Mouse (Mus musculus) spleen, postnatal 10 days (tissue): Measurements from ENCODE around the gene Gatc.
A peak's percentile ranks its signal among the peaks of the same experiment; 100 is the strongest.
"Not testable (repeated sequence)": the region's sequence is repeated elsewhere in the genome, so short reads cannot be mapped to it uniquely, and the experiment has no call there.

ENCODE experiments used
- DNase-seq, 2 experiments: peaks; one replicate each; pipeline ENCODE4 v3.0.0; 2021 to 2022; ENCODE audit warnings: low spot score in 2 of 2

The Gatc gene

DNA sequence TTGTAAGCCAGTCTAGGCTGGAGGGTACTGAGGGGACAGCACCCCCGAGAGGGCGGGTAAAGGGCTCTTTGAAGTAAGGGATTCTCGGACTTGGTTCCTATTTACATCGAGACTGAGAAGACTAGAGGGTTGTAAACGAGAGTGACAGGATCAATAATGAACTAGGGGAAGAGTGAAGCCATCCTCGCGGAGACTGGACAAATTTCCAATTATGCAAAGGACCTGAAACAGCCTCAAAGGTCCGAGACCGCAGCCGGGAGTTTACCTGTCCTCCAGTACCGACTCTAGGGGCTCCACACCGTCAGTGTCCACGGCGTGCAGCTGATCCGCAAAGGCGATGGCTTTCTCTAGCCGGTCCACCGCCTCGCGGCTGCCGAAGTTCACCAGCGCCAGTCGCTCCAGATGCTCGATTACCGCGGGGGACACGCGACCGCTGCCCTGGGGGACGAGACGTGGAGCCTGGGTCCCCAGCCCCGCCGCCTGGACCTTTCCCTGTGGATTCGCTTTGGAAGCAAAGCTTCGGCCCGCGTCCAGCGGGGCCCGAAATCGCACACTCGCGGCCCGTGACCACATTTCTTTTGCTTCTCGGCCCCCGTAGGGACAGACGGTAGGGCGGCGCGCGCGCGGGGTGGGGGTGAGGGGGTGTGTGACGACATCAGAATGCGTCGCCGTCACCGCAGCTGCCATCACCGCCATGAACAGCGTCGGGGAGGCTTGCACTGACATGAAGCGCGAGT lies at the start of gene Gatc, which contains the start of gene Triap1:
Gatc (minus strand) TSS at position 602 of the 737 bp plus-strand sequence.
Triap1 (plus strand) TSS at position 649 of the 737 bp plus-strand sequence.
- DNase-seq: peak; percentile 87 to 92

DNA sequence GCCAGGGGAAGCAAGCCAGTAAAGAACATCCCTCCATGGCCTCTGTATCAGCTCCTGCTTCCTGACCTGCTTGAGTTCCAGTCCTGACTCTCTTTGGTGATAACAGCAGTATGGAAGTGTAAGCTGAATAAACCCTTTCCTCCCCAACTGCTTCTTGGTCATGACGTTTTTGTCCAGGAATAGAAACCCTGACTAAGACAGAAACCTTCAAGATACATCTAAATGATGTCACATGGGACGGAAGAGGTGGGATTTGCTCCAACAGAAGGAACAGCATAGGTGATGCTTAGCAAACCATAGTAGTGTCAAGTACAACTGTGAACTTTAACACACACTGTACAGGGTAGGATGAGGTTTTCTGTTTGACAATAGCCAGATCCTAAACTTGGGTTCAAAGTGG lies 37.9 kb upstream of the Gatc start:
- not testable (repeated sequence) for DNase-seq

DNA sequence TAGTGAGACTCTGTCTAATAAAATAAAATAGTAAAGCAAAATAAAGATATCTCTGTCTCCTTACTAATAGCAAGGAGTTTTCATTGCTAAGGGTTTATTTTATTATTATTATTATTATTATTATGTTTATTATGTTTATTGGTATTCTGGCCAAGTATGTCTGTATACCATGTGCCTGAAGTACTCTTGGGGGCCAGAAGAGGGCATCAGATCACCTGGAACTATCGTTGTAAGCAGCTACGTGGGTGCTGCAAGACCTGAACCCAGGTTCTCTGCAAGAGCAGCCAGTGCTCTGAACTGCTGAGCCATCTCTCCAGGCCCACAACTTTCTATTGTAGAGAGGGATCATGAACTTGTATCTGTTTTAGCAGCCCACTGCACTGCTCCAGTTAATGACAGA lies 34.5 kb upstream of the Gatc start:
- DNase-seq: peak in 1 of 2 experiments; percentile 29

DNA sequence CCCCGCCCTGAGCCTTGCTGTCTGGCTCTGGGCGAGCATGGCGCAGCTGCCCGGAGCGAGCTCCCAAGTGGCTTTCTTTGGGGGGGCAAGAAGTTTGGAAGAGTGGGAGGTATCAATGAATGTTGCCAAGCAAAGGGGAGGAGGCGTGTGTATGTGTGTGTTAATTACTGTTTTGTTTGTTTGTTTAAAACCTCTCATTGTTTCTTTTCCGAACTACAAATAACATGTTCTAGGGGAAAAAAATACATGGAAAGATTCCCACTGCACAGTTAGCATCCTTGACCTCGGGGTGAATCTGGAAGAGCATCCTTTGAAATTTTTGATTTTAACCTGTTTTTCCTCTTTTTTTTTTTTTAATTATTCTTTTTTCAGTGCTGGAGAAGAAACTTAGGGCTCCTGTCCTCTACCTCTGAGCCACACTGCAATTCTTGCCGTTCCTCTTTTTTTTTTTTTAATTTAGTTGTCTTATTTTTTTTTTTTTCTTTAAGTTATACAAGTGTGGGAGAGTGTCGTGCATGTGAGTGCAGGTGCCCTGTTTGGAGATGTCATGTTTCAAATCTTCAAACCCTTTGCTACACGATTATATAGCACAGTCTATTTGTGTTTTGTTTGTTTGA lies 33.3 kb upstream of the Gatc start:
- DNase-seq: no peak

DNA sequence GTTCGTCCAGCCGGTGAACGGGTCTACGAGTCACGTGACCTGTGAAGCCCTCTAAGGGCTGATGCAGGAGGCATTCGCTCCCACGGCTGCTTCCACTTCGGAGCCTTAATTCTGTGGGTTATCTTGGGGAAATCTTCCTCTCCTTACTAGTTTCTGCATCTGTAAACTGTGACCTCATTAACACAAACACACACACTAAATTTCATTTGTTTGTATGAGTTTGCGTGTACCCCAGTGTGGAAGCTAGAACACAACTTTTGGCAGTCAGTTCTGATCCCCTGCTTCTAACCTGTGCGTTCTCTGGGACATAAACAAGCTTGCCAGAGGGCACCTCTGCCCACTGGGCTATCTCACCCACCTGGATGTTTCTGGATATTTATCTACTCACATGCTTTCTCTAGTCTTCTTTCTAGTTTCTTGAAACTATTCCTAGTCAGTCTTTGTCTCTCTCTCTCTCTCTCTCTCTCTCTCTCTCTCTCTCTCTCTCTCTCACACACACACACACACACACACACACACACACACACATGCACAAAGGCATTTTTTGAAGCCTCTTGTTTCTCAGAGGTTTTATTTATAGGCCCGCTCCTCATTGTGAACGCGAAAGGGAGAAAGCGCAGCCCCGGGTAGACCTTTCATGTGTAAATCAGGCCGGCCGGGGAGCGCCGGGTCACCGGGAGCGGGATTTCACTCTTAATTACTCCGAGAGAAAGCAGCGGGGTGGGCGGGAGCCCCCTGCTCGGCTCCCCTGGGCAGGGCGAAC lies 32.6 kb upstream of the Gatc start:
- no peak for DNase-seq

DNA sequence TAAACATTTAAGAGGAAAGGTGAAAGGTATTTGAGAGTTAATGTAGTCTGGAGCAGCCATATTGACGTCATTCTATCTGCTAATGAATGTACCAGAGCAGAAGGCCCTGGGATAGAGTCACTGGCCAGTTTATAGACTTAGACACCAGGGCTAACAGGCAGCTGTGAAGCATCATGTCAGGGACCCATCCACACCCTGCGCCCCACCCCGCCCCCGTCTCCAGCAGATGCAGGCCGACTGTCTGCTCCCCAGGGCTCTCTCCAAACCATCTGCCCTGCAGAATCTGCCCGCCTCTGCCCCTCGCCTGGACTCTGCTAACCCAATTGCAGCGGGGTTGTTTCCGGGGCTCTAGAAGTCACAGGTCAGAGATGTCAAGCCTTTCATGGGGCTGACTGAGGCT lies 30.8 kb upstream of the Gatc start:
- DNase-seq: no peak

DNA sequence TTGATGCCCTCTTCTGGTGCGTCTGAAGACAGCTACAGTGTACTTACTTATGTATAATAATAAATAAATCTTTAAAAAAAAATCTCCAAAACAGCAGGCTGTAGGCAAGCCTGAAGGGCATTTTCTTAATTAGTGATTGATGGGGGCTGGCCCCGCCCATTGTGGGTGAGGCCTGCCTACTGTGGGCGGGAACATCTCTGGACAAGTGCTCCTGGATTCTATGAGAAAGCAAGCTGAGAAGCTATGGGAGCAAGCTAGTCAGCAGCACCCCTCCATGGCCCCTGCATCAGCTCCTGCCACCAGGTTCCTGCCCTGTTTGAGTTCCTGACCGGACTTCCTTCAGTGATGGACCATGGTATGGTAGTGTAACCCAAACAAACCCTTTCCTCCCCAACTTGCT lies 23.8 kb upstream of the Gatc start:
- no peak for DNase-seq

DNA sequence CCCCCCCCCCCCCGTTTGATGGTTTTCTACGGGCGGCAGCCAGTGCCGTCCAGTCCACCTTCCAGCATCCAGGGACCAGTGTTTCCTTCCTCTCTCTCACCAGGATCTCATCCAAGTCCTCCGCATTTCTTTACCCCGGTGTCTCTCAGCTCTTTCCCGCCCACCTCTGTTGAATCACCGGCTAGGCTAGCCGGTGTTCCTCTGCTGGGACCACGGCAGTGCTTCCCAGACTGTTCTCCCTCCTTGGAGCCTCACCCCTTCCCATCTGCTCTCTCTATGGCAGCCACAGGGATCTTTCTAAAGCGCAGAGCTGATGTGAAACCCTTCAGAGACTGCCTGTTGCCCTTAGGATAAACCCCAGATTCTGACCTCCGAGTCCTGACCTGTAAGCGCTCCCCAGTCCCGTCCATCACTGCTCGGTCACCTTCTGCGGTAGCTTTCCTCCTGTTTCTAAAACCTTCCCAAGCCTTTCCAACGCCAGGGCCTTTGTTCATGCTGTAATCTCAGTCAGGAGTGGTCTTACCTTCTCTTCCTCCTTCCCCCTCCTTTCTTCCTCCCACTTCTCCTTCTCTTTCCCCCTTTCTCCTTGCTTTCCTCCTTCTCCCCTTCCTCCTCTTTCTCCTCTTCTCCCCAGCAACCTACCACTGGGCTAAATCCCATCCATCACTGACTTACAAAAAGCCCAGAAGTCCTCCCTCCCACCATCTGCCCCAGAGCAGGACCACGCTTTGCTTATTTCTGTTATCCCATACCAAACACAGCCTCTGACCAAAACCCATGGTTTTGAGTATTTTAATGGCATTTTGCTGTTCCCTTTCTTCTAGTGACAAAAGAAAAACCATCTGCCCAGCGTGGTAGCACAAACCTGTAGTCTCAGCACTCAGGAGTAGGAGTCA lies 22.1 kb upstream of the Gatc start:
- no peak for DNase-seq

DNA sequence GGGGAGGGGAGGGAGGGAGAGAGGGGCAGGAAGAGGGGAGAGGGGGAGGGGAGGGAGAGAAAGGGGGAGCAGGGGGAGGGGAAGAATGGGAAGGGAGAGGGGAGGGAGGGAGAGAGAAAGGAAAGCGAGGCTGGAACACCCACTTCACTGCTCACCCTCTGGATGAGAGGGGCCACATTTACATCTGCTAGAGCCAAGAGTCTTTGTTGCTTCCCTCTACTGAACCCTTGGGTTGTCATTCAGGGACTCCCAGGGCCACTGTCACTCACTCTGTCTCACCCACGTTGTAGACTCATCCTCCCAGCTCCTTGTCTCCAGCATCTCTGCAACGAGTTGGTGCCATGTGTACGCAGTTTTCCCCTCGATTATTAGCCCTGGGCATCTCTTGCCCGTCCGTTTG lies 21.2 kb upstream of the Gatc start:
- DNase-seq: no peak

DNA sequence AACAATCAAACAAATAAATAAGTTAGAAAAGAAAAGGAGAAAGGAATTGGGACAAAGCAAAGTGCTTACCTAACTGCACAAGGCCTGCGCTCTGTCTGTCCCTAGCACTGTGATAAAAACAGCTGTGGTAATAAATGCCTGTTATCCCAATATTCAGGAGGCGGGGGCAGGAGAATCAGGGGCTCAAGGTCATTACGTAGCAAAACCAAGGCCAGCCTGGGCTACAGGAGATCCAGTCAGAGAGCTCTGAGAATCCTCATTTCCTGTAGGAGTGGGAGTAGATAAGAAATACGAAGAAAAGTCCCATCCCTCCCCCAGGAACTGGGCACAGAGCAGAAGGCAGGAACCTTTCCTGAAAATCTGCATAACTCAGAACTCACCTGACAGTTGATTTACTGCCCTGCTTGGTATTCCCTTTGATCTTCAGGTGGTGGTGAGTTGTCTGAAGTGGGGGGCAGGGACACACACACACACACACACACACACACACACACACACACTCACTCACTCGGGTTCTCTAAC lies 18.9 kb upstream of the Gatc start:
- DNase-seq: no peak

DNA sequence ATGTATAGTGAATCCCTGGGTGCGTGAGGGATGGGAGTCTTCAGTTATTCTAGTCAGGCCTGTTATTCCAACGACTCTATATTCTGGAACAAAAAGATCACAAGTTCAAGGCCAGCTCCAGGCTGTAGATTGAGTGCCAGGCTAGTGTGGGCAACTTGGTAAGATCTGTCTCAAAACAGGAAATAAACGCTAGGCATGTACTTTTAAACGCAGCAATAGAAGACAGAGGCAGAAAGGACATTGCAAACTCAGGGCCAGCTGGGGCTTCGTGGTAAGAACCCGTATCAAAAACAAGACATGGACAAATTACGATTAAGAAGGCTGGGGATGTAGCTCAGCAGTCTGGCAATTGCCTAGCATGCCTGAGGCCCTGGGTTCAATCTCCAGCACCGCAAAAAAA lies 18.5 kb upstream of the Gatc start:
- DNase-seq: no peak

DNA sequence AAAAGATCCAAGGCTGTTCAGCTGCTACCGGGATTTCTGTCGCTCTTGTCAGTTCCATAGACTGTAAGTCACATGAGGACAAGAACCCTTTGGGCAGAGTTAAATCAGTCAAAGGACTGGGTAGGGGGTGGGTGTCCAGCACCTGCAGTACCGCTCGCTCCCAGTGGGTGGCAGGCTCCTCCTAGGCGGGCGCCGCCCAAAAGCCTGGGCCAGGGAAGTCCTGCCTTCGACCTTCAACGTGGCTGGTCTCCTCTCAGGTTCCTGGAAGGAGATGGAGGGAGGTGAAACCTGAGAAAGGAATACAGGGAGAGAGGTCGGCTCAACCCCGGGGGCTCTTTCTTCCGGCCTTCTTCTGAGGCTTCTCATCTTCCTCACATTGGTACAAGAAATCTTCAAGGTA lies 17.9 kb upstream of the Gatc start:
- DNase-seq: peak; percentile 85 to 90

DNA sequence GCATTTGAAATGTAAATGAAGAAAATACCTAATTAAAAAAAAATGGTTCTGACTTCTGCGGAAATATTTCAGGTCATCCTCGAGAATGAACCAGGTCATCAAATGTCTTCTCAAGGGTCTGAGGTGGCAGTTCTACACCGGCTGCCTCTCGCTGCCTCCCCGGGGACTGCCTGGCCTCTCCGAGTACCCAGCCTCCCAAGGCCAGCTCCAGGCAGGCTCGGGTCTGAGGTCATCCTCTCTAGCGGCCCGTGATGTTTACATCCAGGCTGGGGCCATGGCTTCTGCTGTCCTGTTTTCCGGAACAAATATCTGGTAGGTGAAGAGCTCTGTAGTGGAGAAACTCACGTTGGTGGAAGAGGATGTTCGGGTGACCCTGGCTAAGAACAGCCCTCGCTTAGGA lies 14.1 kb upstream of the Gatc start:
- DNase-seq: no peak

DNA sequence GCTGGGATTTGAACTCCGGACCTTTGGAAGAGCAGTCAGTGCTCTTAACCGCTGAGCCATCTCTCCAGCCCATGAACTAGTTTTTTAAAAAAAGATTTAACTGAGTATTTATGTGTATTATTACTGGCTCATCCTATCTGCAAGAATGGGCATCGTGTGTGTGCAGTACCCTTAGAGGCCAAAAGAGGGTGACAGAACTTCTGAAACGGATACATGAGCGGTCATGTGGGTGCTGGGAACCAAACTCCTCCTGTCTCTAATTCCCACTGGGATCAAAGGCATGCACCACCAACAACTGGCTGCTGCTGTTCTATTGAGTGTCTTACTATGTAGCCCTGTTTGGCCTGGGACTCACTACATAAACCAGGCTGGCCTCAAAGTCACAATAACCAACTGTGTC lies 10.4 kb upstream of the Gatc start:
- no peak for DNase-seq

DNA sequence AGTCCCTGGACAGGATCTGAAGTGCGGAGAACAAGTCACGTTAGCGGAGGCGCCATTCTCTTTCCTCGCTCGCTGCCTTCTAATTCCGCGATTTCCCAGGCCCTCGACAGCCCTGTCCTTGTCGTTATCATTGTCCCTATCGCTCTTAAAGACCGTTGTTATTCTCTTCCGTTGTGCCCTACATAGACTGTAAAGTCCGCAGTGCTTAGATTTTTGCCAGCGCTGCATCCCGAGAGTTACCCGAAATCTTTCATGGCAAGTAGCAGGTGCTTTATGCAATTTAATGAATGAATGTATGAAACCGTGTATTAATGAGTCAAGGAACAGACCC lies 8.2 kb upstream of the Gatc start:
- DNase-seq: no peak

DNA sequence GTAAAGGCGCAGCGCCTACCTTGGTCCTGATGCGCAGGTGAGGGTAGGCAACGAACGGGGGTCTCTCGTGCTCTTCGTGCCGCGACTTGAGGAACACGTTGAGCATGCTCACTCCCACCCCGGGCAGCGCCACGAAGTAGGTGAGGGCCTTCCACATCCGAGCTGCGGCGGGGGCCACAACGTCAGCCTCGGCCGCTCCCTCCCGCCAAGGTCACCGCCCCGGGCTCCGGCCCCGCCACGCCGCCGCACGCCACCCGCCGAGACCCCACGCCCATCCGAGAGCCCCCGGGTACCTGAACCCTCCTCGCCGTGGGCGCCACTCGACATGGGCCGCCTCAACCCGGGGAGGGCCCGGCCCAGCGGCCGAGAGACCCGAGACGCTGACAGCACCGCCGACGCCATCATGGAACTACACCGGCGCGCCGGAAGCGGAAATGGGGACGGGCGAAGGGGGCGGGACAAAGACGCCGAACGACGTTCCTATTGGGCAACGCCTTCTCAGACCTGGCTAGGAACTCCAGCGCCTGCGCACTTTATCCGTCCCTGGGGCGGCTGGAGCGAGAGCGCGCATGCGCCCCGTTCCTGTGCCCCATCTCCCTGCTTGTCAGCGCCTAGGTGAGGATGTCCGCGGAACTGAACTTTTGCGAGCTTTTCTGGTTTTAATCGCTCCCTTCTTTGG lies 7.7 kb upstream of the Gatc start, which contains the start of gene Cox6a1:
Cox6a1 (minus strand) TSS at position 436 of the 679 bp plus-strand sequence.
- DNase-seq: peak; percentile 98 to 99

DNA sequence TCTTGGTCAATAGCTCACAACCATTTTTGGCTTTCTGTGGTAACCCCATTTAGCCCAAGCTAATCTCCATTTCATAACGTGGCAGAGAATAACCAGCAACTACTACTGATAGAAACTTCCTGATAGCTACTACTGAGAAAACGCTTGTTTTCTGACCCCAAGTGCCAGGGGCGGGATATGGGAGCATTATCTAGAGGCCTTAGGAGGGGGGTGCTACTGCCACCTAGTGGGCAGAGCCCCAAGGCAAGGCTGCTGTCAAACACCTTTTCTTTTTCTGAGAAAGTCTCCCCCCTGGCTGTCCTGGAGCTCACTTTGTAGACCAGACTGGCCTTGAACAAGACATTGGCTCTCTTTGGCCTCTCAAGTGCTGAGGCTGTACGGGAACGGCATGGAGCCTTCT lies 6.6 kb upstream of the Gatc start:
- peak; percentile 87 to 94 for DNase-seq

DNA sequence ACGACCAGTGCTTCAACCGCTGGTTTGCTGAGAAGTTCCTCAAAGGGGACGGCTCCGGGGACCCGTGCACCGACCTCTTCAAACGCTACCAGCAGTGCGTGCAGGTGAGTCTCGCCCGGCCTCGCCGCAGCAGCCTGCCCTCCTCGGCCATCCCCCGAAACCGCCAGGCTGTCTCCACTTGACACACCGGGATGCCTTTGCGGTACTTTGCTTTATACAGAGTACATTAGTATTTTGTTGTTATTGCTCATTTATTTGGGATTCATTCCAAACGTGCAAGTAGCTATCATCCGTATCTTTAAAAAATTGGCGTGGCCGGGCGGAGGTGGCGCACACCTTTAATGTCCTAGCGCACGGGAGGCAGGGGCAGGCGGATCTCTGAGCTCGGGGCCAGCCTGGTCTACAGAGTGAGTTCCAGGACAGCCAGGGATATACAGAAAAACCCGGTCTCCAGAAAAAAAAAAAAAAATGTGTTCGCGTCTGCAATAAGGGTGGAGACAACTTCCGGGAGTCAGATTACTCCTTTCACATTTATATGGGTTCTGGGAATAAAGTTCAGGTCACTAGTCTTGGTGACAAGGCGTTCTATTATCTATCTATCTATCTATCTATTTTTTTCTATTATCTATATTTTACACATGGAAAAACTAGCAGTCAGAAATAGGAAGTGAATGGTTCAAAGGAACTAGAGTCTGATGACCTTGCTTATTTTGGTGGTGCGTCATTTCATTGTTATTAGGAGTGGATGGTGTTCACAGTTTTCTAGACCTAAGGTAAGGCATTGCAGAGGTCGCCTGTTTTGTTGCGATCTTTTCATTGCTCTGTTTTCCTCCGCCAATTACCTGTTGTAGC lies 562 bp upstream of the Gatc start:
- DNase-seq: no peak

DNA sequence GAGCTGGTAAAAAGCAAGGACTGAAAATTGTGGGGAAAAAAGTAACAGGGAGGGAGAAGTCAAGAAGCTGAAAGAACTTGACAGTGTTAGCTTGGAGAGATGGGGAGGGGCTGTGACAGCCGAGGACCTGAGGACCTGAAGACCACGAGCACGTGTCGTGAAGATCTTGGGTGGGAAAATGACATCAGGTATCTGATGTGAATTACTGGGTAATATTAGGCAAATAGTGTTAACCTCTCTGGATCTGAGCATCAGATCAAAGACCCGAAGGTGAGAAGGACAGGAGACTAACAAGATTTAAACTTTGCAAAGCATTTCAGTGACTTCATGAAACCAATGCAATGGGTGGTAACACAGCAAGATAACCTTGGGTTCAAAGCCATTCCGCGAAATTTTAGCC lies 971 bp downstream of the Gatc start:
- DNase-seq: no peak

DNA sequence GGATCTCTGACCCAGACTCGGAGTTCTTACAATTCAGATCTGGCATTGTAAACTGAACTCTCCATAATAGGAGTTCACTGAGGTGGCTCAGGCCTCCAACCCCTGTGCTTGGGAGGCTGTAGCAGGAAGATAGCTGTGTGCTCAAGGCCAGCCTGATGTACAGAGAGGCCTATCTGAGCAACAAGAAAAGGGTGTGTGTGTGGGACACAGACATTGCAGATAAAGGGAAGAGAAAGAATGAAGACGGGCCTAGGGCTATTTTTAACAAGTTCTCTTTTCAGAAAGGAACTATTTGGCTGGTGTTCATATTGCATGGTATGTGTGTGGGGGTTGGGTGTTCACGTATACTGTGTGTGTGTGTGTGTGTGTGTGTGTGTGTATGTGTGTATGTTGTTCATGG lies 7.4 kb downstream of the Gatc start:
- peak in 1 of 2 experiments; percentile 36 for DNase-seq
